Mouse (Mus musculus) spleen, postnatal 14 days (tissue): Measurements from ENCODE around the gene Fhl4.

ENCODE experiments used
- DNase-seq, 2 experiments: peaks; one replicate each; pipeline ENCODE4 v3.0.0; 2021 to 2022; ENCODE audit warnings: low spot score in 2 of 2

The Fhl4 gene

DNA sequence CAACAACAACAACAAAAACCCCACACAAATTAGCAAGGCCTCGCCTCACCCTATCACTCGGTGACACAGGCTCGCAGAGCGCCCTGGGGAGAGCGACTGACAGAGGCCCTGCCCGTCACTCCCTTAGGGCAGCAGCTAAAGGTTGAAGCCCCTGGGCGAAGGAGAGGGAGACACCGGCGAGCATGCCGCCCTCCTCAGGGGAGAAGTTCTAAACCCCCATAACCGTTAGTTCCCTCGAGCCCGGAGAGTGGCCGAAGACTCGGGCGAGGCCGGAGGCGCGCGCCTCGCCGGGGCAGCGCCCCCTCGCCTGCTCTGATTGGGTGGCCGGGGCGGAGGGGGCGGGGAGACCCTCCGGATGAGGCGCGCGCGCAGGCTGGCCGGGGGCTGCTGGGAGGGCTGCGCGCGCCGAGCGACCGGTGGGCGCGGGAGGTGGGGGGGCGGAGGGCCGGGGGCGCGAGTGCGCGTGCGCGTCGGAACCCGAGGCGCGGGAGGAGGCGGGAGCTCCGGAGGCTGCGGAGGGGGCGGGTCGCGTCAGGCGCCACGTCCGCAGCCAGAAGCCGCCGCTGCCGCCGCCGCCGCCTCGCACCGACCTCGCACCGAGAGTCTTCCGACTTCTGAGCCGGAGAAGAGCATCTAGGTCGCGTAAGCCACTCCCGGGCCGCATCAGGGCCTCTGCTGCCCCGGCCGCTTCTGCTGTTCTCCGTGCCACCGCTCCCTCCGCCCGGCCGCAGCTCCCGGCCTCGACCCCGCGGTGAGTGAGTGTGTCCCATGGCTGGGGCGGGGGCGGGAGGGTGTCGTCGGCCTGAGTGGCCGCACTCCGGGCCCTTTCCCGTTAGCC lies at the start of gene Fhl4, which contains the start of gene Tmem263:
Gene Fhl4 (minus strand): TSS at position 249 of the 838 bp plus-strand sequence.
Gene Tmem263 (plus strand): TSS at position 381 of the 838 bp plus-strand sequence.
- peak; percentile 60 to 70 for DNase-seq

GRCm38 (mm10) chr10:85149226-85149625 lies 46.9 kb upstream of the Fhl4 start:
- no peak for DNase-seq

GRCm38 (mm10) chr10:85146282-85146681 lies 44.0 kb upstream of the Fhl4 start:
- no peak for DNase-seq

DNA sequence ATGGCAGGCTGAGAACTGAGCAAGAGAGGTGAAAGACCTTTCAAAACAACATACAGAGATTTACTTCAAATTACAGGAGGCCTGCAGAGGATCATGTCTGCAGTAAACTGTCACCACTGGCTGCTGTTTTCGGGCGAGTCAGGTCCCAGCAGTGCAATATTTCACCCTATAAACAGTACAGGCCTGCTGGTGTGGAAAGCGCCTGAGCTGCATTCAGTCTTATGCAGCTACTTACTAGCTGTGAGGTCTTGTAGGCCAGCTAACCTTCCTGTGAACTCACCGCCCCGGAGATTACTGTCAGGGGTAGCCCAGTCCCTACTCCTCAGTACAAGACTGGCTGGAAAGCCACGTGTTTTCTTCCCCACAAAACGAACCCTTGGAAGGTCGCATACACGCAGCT lies 39.2 kb upstream of the Fhl4 start:
- no peak for DNase-seq

- DNase-seq, result no peak
Measured at GRCm38 (mm10) chr10:85136573-85136972, 34.3 kb upstream of the Fhl4 start.

GRCm38 (mm10) chr10:85128453-85128852 lies 26.2 kb upstream of the Fhl4 start:
- peak; percentile 23 to 45 for DNase-seq

DNA sequence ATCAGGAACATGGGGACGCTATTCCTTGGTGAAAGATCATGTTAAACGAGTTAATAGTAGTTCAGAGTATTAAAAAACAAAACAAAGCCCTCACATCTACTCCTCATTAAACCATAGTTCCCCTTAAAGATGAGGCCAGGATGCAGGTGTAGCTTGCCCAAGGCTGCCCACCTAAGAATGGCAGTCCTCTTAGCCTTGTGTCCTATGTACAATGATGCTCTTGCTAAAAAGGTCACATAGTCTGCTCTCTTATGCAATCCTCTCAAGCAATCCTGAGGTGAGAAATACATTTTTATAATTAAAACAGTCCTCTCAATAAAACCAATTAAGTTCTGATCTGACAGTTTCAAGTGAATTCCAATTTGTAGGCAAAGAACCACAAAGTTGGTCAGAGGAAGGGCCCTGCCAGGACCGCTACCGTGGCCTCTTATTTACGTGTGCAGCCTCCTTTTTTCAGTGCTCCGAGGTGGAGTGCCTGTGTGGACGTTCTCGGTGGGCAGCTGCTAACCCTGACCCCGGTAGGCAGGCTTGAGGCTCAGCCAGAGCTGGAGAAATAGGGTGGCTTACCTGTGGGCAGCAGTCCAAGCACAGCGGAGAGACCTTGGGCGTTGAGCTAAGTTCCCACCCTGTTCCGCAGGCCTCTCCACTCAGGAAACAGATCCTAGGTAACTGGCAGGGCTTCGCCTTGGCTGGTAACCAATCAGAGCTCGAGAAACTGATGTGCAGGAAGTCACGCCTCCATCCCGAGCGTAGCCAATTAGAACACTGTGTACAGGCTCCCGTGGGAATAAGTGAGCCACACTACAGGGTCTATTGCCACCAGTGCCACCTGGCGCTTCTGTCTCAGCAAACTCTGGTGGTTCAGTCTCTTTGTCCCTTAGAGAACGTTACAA lies 25.3 kb upstream of the Fhl4 start, which contains the start of gene Mterf2:
Gene Mterf2 (minus strand): TSS at position 633 of the 893 bp plus-strand sequence.
- DNase-seq, result peak; percentile 72 to 81

- DNase-seq, result no peak
Measured at GRCm38 (mm10) chr10:85125184-85125583, 22.9 kb upstream of the Fhl4 start.

DNA sequence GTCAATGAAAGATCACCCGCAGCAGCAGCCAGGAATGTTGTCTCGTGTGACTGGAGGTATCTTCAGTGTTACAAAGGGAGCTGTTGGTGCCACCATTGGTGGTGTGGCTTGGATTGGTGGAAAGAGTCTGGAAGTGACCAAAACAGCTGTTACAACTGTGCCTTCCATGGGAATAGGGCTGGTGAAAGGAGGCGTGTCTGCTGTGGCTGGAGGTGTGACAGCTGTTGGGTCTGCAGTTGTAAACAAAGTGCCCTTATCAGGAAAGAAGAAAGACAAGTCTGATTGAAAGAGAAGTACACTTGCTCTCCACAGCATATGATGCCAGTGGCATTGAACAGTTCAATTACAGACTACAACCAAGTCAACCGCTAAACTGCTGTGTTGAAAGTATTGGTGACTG lies 12.1 kb upstream of the Fhl4 start:
- DNase-seq, result no peak

- peak; percentile 8 to 11 for DNase-seq
Measured at GRCm38 (mm10) chr10:85103085-85103885, 990 bp upstream of the Fhl4 start.

GRCm38 (mm10) chr10:85101841-85102240 lies 454 bp downstream of the Fhl4 start:
- peak in 1 of 2 experiments; percentile 1 for DNase-seq

DNA sequence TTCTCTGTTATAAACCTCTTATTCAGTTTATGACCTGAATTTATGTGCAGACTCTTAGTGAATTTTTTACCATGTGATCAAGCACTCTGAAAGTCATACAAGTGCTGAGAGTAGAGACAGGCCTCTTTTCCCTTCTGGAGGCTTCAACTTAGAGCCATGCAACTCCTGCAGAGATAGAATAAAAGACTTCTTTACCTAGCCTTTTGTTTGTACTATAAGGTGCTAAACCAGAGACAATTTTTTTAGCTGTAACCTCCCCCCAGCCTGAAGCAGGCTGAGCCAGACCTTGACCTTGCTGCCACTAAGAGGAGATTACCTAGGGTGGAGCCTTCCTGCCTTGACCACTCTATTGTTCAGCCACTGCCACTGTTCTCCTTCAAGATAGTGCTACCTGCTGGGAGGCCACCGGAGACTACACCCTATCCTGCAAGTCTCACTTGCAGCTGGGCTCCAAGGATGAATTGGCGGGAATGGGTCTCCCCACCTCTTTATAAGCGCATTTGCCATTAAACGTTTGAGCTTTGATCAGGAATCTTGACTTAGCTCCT lies 30.6 kb downstream of the Fhl4 start:
- DNase-seq, result no peak

- DNase-seq, result no peak
Measured at GRCm38 (mm10) chr10:85054876-85055275, 47.4 kb downstream of the Fhl4 start.

- DNase-seq, result no peak
Measured at GRCm38 (mm10) chr10:85052451-85052850, 49.8 kb downstream of the Fhl4 start.

DNA sequence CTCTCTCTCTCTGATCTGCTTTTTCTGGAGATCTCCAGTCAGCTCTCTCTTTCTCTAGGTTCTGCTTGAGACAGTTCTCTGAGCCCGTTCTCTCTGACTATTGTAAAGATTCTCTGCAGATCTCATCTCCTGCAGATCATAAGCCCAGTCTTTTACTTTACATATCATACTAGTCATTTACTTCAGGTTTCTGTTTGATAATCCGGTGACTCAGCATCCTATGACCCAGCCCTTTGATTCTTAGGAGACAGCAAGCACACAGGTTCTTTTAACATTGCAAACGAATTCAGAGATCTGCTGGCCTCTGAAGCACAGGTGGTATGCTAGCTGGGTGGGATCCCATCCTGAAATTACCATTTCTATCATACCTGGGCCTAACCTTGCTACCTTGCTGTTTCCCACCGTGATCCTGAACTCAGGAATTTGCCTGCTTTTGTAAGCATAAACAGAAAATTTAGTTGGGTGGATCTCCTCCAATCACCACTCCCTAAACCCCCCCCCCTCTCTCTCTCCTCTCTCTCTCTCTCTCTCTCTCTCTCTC lies 51.6 kb downstream of the Fhl4 start:
- DNase-seq, result no peak

DNA sequence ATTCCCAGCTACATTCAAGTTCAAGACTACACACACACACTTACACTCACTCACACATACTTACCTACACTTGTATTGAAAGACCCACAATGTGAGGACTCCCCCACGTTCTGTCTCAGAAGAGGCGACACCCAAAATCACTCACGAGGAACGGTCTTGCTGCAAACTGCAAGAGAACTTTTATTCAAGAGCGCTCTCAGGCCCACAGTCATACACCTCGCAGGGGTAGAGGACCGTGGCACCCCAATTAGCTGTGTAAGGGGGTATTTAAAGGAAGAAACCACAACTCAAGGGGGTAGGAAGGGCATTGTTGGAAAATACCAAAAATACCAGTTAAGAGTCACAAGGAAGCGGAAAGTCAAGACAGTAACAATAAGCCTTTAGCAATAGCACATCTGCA lies 54.3 kb downstream of the Fhl4 start:
- DNase-seq, result no peak

- DNase-seq, result no peak
Measured at GRCm38 (mm10) chr10:85046585-85046984, 55.7 kb downstream of the Fhl4 start.
